Mouse (Mus musculus) cerebellum, adult 8-10 months (tissue): ENCODE data around the gene Hgd.
"Not testable (repeated sequence)": the region's sequence is repeated elsewhere in the genome, so short reads cannot be mapped to it uniquely, and the experiment has no call there.

Experiments used
- DNase-seq: peaks from one replicate; pipeline ENCODE4 v3.0.0; 2022

Gene Hgd

GRCm38 (mm10) chr16:37636107-37636506 is 56.2 kb downstream of the Hgd start:
- DNase-seq: no peak

DNA sequence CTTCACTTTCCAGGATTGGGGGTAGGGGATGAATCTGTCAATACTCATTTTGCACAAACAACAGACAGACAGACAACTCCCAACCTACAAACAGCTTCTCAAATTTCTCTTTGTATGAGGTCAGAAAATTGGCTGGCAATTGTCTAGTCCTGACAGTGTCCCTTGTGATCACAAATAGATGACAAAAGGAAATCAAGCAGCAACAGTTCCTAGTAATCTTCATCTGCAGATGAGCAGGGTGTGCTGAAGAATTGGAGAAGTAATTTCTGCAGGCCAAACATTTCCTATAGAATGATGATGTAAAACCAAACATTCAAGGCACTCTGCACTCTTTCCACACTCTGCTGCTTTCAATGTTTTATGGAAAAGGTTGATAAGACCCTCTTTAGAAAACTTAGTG is 57.8 kb downstream of the Hgd start:
- DNase-seq: no peak

DNA sequence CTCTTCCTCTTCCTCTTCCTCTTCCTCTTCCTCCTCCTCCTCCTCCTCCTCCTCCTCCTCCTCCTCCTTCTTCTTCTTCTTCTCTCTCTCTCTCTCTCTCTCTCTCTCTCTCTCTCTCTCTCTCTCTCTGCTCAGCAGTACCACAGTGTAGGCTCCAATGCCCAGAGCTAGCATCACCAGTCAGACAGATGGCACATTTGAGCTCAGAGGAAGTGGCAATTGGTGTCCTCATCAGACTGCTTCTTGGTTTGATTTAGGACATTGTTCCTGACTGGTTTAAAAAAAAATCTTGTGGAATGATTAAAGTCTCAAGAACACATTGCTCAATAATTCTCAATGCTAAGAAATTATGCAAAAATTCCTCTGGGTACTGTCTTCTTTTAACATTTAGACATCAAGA is 60.6 kb downstream of the Hgd start:
- DNase-seq: not testable (repeated sequence)

DNA sequence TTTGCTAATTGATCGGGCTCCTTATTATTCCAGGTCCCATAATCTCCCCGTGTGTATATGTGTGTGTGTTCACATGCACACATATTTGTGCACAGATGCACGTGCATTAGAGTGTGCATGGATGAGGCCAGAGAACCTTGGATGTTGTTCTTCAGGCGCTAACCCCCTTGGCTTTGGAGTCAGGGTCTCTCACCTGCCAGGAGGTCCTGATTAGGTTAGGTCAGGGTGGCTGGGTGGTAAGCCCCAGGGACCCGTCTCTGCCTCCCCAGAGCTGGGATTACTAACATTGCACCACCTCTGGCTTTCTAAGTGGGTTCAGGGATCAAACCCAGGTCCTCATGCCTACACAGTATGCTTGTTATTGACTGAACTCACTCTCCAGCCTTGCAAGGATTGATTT is 64.5 kb downstream of the Hgd start:
- DNase-seq: no peak

DNA sequence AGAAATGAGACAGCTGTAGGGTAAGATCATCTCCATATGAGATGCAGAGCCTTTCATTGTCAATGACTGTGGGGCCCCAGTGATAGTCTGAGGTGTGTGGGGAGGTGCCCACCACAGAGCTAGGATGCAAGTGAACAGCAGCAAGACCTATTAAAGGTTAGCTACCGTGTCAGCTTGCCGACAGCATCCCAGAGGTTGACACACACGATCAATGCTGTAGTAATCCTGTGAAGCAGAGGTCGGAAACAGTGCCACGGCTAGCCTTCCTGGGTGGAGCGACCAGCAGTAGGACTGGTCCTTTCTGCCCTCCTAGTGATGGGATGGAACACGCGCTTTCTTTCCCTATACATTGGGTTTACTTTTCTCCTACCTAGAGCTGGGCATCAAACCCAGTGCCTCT is 65.3 kb downstream of the Hgd start:
- no peak for DNase-seq

GRCm38 (mm10) chr16:37645799-37646198 is 65.8 kb downstream of the Hgd start:
- no peak for DNase-seq

DNA sequence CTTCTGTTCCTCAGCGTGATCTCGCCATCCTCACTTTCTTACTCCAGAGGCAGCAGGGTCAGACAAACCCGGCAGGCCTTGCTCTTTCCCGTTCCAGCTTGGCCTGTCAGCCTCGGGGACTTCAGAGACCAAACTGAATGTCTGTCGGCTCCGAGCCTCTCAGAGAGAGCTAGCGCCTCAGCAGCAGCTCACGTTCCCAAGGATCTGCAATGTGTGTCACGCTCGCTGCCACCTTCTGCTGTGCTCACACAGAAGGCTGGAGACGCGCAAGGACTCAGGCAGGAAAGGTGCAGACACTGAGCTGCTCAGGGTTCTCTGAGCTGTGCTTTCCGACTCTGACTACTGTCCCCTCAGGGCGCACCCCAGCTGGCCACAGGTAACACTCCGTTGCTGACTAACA is 67.1 kb downstream of the Hgd start:
- no peak for DNase-seq

GRCm38 (mm10) chr16:37647936-37648335 is 68.0 kb downstream of the Hgd start:
- no peak for DNase-seq

DNA sequence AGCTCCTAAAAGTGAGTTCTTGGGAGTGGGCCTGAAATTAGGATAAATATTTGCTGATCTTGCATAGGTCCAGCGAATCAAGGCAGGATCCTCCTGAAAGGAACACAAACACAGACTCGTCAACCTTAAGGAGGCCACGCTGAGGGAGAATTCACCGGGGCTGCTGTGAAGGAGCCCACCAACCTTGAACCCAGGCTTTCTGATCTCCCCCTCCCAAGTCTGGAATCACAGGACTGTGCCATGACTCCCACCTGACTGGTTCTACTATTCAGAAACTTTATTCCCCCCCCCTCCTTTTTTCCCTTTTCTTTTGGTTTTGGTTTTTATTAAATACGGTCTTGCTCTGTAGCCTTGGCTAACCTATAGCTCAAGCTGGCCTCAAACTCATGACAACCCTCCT is 69.1 kb downstream of the Hgd start:
- no peak for DNase-seq

GRCm38 (mm10) chr16:37651467-37651866 is 71.5 kb downstream of the Hgd start:
- no peak for DNase-seq

GRCm38 (mm10) chr16:37652654-37653053 is 72.7 kb downstream of the Hgd start:
- no peak for DNase-seq

- no peak for DNase-seq
Observed at GRCm38 (mm10) chr16:37653058-37653457, 73.1 kb downstream of the Hgd start.

DNA sequence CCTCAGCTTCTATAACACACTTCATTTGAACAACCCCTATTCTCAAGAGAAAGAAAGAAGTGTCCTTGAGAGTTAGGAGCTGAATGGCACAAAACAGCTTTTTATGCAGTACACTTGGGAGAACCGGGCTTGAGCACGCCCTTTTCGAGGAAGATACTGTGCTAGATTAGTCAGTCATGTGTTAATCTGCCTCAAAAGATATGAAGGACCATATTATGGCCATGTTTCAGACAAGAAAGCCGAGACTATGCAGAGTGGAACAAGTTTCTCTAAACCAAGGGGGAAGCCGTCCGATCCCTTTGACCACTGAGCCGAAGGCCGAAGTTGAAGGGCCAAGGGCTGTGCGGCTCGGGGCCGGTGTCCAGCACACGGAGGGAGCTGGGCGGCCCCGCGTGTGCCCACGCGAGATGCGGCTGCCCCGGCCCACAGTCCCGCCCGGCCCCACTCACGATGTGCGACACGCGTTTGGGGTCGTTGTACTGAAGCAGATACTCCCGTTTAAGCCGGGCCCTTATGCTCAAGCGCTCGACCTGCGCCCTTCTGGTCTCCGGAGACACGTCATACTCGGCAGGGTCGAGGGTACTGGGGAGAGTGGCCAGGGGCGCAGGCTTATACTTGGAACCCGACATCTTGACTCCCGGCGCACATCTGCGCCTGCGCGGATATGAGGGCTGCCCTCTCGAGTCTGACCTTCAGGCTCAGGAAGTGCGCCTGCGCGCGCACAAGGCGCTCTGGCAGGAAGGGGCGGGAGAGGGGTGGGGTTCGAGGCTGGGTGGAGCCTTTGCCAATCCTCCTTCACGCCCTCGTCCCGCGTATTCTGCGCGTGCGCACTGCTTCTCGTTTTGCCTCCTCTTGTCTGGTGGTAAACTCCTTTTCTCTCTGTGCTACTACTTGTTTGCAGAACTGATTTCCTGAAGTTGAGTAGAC is 74.0 kb downstream of the Hgd start, which contains the start of gene Ndufb4:
Gene Ndufb4, minus strand, starts transcription at position 723 of the 927 bp plus-strand sequence.
- peak; percentile 93 for DNase-seq

DNA sequence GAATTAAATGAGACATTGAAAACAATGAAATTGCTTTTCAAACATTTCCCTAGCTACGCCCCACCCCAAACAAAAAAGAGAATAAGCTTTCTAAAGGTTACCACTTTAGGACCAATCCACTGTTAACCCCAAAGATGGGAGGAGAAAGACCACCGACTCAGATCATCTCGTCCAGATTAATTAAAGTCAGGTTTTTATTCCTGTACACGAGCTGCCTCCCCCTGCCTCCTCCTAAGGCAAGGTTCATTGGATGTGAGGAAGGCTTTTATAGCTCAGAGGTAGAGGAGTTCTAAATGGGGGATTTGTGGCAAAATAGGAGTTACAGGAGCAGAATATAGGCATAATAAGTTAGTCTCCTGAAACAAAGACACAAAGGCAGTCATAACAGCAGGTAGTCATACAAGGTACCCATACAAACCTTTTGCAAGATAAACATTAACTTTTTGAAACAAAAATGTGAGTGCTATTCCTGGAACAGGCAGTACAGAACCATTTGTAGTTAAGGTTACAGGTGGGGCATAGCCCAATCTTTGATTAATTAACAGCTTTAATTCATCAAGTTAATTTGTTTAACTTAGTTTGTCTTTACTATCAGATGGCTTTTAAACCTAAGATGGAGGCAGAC is 75.0 kb downstream of the Hgd start:
- no peak for DNase-seq

DNA sequence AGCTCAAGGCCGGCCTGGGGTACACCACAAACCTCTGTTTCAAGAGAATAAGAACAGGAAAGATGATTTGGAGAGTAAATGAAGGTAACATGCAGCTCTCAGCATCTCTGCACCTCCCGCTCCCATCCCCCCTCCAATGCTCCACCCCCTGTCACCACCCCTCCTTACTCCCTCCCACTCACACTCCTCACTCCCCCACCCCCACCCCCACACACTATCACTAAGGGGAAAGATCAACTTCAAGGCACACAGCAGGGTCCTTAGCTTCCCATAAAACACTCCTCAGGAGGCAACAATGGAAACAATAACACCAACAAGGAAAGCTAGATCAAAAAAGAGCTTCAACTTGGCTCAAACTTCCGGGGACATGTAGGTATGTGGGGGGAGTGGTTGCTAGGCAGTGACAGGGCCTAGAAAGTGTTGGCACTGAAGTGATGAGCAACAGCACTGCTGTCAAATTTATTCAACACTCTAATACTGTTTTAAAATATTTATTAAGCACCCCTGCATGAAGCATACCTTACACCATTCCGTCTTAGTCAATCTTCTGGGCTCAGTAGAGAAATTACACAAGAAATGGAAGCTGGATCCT is 75.9 kb downstream of the Hgd start:
- DNase-seq: no peak

- DNase-seq: no peak
Observed at GRCm38 (mm10) chr16:37656796-37657195, 76.8 kb downstream of the Hgd start.

GRCm38 (mm10) chr16:37663643-37664459 is 83.9 kb downstream of the Hgd start:
- no peak for DNase-seq

DNA sequence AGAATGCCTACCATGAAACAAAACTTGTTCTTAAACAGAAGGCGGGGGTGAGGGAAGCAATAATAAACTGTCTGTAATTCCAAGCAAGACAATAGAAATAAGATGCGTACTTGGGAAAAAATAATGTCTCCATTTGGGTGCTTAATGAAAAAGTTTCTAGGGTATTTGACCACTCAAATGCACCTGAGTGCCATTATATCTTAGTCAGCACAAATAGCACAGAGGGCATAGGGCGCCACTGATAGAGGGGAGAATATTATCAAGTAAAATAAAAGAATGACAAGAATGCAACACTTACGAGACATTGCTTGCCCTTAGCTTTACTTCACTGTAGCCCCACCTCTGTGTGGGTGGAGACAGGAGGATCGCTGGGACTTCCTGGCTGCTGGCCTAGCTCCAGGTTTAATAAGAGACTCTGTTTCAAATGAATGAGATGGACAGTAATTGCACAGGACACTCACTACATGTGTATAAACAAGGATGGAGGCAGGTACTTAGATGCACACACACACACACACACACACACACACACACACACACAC is 85.5 kb downstream of the Hgd start:
- no peak for DNase-seq

- no peak for DNase-seq
Observed at GRCm38 (mm10) chr16:37670666-37671283, 90.8 kb downstream of the Hgd start.

DNA sequence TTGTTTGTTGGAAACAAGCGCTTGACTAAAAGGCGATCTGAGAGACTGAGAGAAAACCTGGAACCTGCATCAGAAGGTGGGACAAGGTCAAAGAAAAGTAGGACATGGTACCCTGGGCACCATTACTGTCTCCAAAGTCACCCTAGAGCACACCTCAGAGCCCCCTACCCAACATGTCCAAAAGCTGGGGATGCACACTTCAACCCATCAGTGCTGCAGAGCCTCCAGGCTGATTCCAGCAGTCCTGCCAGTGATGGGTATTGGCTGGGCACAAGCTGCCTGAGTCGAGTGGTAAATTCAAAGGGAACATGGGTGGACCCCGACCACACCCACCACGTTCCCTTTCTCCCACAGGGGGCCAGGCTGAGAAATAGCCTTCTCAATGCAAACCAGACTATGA is 95.4 kb downstream of the Hgd start:
- no peak for DNase-seq

DNA sequence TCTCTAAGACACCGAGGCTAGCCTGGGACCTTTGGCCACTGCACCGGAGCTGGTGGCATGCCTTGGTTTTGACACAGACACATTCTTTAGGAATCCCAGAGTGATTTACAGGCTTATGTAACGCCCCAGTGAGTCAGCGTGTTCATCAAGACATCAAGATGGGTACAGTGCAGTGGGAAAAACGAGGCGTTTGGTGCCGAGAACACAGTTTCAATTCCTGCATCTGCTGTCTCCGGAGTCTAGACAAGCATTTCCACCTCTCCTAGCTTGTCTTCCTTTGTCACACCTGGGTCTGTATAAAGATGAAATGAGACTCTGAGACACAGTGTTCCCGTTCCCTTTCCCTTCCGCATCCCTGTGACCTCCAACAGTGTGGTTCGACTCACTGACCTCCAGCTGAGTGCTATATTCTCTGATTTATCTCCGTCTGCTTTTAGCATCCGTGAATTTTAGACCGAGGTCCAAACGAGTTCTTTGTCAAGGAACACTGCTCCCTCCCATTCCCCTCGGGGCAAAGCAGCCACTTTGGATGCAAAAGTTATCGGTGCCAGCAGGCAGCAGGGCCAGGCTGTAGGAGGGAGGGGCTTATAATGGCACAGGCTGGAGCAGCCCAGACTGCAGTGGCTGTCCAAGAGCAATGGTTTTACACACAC is 96.2 kb downstream of the Hgd start:
- peak; percentile 60 for DNase-seq

GRCm38 (mm10) chr16:37676677-37677072 is 96.7 kb downstream of the Hgd start:
- no peak for DNase-seq
